Mouse (Mus musculus): ENCODE data around the gene Nup133. TPM values are rescaled to one million over a fixed set of nuclear protein-coding genes. Genes with fewer than 3 reads are reported as not detected.

Nup133 gene
- total RNA-seq, 4 experiments from 2014 or later, result 23.0 to 24.4 (median 24.1) TPM

DNA sequence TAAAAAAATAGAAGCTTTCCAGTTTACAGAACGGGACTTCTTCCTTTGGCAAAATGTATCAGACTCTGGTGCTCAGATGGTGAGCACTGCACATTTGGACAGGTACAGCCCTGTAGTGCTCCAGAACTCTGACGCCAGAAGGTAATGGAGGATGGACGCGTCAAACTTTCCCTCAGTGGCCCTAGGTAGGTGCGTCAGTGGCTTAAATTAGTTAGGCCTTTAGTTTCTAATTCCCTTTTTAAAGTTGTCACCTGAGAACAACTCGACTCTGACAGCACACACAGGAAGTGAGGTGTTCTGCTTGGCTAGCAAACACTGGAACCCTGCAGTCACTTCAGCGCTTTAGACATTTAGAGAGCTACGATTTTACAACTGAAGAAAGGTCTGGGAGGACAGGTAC lies 4.6 kb upstream of the Nup133 start:
- DNase-seq (ENCODE audit: low spot score in 2 of 2), result no peak

DNA sequence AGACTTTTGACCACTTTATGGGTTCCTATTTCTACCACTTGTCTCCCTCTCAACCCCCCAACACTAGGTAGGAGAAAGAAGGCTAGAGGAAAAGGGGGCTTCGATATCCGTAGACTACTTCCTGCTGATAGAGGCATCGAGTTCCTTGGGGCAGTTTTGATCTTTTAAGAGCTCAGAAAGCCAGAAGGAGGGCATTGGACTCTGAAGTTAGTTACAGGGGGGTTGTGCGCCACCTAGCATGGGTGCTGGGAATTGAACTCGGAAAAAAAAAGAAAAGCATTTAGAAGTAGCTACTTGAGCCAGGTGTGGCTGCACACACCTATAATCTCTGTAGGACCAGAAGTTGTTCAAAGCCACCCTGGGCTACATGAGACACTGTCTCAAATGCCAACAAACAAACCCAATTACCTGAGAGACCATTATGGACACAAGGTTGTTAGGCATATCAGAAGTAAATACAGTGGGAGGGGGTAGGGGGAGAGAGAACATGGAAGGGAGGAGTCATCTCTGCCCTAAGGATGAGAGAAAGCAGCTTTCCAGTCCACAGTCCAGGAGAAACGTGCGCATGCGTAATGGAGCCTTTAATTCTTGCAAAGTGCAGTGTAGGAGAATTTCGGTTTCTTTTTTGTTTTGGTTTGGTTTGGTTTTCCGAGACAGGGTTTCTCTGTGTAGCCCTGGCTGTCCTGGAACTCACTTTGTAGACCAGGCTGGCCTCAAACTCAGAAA lies 1.2 kb upstream of the Nup133 start:
- peak in 1 of 2 experiments; percentile 37 for DNase-seq (ENCODE audit: low spot score in 2 of 2)

DNA sequence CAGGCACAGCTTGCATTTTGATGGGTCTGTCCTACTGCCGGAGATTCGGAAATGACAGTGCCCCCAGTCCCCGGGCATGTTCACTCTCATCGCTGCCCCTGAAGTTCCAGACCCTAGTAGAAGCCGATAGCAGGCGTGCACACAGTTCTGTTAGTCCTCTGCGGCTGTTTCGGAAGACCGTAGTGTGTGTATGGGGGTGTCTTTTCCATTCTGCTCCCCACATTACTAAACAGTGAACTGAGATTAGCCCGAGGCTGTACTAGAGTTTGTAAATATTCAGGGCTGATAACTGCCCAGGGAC lies 571 bp upstream of the Nup133 start:
- no peak for DNase-seq (ENCODE audit: low spot score in 2 of 2)

DNA sequence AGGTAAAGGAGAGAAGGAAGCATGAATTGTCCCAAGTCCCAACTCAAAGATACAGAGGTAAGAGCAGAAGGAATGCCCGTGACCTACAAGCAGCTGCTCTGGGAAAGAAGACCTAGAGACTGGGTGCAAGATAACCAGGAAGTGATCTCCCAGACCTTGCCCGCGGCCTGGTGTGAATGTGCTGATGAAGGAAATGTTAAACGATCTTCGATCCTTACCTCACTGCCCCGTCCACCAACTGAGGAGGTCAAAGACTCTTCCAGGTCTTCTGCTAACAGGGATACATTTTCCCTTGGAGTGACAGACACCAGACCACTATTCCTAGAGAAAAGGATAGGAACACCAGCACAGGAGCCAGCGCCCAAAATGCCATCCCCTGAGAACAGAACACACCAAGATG lies 20.0 kb downstream of the Nup133 start:
- DNase-seq (ENCODE audit: low spot score in 2 of 2), result no peak

DNA sequence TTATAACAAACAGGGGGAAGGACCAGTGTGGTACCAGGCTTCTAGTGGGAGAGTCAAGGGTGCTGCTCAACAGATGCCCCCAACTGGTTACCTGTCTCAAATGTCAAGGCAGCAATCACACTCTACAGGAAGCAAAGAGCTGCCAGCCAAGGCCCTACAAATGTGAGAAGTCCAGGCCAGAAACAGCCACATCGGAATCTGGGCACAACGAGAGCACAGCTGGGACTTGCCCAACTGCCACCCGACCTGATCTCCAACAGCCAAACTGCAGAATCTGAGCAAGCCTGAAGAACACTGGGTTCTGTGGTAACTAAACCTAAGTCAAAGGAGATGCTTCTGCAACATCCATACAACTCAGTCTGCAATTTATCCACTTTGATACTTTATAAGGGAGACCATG lies 23.4 kb downstream of the Nup133 start:
- DNase-seq (ENCODE audit: low spot score in 2 of 2), result no peak

DNA sequence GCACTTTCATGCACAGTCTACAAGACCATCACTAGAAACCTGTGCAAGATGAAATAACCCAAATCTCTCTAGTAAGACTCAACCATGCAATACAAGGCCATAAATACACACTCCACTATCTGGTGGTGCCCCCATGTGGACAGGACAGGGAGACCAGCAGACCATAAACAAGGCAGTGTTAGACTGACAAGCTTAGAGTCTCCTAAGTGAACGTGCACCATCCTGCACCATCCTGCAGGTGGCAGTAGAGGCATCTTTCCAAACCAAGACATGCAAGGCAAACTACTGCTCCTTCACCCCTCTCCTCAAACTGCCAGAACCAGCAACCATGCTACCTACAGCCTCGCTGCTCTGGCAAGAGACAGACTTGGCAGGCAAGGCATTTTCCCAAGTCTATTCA lies 24.3 kb downstream of the Nup133 start:
- DNase-seq (ENCODE audit: low spot score in 2 of 2), result peak; percentile 82 to 84

DNA sequence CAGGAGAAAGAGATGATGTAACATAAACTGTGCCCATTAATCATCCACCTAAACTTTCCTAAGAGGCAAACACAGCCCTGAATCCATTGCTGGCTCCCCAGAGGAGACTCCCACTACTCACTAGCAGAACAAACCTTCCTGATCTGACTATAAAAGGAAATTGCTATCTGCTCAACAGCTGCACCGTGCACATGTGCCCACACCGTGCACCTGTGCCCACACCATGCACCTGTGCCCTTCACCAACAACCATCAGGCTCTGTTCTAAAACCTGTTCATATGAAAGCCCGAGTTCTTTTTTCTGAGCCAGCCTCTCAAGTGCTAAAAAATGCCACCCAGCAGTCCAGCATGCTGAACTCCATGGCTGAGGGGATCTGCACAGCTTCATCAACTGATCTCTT lies 34.4 kb downstream of the Nup133 start:
- no peak for DNase-seq (ENCODE audit: low spot score in 2 of 2)

DNA sequence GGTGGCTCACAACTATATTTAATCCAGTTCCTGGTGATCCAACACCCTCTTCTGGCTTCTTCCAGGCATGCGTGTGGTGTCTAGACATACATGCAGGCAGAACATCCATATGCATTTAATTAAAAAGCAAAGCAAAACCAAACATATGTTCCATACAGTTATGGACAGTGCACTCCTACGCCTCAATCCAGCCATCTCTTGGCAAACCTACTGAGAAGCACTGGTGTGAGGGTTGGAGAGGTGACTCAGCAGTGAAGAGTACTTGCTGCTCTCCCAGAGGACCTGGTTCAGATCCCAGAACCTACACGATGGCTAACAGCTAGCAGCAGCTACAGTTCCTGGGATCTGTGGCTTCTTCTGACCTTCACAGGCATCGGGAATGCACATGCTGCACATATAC lies 36.8 kb downstream of the Nup133 start:
- no peak for DNase-seq (ENCODE audit: low spot score in 2 of 2)

DNA sequence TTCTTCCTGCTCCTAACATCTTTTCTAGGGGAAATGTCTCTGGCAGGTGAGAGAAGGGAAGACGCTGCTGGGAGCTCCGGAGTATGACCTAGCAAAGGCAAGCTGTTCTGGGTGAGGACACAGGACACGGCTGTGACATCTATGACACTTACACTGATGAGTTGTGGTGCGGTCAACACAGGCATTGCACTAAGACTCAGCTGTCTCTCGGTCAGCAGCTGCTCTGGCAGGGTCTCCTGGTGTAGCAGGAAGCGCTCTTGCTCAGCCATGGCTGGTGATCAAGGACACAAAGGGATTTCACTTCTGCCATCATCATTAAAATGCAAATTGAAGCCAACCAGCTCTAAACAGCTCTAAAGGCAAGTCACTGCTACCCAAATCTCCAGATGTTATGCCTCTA lies 41.5 kb downstream of the Nup133 start:
- no peak for DNase-seq (ENCODE audit: low spot score in 2 of 2)

DNA sequence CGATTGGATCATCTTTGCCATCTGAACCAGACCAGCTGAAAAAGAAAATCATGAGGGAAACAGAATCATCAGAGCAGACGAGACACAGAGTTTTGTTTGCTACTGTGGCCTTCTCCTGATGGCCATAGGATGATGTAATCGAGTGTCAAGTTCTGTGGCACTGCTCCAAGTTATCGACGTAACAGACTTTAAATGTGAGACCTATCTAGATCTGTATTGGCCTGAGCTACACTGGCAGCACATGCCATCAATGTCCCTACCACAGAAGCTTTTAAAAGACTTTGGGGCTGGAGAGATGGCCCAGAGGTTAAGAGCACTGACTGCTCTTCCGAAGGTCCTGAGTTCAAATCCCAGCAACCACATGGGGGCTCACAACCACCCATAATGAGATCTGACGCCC lies 46.4 kb downstream of the Nup133 start:
- DNase-seq (ENCODE audit: low spot score in 2 of 2), result no peak

DNA sequence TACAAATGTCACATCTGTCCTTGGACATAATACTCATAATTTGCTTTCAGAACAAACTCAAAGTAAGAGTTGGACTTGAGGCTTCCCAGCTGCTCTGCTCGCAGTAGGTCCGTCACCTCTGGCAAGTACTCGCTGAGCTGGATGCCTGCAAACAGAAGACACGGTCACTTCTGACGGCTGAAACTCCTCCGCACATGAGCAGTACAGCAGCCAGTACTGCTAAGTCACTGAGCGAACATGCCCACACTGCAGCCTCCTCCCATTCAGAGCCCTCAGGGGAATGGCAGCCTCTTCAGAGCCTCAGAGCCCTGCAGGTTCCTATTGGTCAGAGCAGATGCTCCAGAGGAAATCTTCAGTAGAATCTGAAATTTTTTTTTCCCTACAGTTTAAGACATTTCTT lies 49.7 kb downstream of the Nup133 start:
- no peak for DNase-seq (ENCODE audit: low spot score in 2 of 2)

DNA sequence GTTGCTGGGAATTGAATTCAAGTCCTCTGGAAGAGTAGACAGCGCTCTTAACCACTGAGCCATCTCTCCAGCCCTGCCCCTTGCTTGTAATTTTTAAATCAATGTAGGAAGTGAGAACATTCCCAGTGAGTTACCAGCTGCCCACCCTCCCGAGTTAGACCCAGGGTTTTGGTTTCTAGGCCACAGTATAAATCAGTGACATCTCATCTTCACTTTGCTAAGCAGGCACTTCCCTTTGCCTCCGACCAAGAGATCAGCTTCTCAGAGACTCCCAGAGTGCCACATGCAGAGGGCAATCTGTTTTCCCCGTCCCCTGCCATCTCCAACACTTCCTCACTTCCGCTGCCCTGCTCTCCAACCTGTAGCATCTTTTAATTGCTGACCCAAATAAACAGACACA lies 50.5 kb downstream of the Nup133 start:
- DNase-seq (ENCODE audit: low spot score in 2 of 2), result no peak

DNA sequence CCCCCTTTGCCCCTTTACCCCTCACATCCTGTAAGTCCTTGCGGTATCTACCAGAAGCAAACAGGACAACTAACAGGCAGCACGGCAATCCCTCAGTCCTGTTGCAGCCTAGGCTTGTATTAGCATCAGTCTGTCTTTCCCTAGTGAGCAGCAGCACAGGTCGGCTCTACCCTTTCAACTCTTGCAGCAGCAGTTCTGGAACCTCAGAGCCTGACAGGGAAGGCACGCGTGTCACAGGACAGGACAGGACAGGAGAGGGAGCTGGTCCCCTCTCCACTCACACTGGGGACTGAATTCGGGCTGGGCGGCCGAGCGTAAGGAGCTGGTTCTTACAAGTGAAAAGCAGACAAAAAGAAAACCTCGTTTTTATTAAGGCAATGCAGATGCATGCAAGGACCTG lies 52.3 kb downstream of the Nup133 start:
- no peak for DNase-seq (ENCODE audit: low spot score in 2 of 2)

DNA sequence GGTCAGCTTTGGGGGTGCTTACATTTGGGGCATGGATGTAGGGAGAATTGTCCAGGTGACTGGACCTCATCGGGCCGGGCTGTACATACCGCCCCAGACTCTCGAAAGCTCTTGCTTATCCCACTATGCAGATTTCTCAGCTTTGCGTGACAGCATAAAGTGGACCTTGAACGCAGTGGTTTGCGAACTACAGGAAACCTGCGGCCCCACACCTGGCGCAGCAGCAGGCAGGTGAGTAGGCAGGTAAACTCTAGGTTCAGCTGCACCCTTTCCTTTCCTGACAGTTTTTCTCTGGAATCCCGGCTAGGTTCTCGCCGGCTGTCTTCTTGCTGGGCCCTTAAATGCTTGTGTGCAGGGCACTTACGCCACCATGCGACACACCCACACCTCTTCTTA lies 52.7 kb downstream of the Nup133 start:
- DNase-seq (ENCODE audit: low spot score in 2 of 2), result no peak

DNA sequence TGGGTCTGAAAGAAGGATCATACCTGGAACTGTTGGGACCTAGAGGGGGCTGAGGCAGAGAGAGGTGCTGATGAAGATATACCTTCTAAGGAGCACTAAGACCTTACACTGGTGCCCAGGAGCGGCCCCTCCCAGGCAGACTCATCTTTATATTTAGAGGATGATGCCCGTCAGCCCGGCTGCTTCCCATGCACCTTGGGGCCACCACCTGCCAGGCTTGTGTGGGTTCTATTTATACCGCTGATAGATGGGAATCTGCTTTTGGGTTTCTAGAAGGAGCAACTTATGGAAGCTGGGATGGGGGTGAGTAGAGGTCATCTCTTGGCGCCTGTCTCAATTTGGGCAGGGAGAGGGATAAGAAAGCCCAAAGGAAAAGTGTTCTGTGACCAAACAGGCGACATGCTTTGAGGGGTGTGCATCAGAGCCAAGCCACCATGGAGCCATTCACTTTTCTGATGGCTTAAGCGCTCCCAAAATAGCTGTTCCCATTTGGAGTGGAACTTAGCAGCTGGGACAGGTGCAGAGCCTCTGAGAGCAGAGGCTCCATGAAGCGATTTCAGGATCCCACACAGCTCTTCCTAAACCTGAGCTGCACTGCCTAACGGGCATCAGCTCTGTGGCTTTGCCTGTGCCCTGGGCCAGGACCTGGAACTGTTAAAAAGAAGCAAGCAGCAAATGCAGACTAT lies 53.2 kb downstream of the Nup133 start:
- DNase-seq (ENCODE audit: low spot score in 2 of 2), result no peak

DNA sequence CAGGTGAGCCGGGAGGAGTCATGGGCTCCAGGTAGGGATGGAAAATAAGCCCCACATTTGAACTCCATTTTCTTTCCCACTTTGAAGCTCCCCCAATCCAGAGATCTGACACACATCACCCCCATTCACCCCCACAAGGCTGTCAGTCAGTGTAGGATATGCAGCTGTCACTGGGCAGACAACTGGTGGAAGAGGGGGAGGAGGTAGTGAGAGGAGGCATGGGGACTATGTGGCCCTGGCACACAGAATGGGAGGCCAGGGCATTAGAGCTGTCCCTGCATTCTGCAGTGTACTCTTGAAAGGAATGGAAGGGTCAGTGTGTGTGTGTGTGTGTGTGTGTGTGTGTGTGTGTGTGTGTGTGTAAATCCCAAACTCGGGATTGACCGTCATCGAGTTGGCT lies 53.8 kb downstream of the Nup133 start:
- DNase-seq (ENCODE audit: low spot score in 2 of 2), result no peak

DNA sequence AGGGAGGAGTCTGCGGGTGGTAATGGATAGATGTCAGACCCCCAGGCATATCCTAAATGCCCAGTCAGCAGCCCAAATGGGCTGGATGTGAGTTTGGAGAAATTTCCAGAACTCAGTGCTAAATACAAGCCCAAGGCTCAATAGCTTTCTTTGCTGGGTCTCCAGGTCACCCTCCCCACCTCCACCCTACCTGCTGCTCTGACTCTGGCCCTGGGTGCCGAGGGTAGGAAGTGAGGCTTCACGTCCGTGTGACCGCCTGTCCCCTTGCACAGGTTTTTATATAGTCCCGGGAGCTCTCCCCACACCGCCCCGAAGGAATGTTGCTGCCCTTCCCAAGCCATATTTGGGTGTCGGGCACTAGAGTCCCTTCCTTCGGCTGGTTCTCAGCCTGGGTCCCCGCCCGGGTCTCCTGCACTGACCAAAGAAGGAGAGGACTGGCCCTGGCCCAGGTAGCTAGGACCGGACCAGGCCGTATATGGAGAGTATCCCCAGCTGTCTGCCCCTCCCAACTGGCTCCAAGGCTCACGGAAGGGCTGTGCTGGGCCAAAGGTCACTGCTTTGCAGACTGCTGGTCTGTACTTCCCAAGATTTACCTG lies 54.5 kb downstream of the Nup133 start, which contains the start of gene Acta1:
TSS of gene Acta1 (minus strand) at position 250 of the 596 bp plus-strand sequence.
- no peak for DNase-seq (ENCODE audit: low spot score in 2 of 2)

DNA sequence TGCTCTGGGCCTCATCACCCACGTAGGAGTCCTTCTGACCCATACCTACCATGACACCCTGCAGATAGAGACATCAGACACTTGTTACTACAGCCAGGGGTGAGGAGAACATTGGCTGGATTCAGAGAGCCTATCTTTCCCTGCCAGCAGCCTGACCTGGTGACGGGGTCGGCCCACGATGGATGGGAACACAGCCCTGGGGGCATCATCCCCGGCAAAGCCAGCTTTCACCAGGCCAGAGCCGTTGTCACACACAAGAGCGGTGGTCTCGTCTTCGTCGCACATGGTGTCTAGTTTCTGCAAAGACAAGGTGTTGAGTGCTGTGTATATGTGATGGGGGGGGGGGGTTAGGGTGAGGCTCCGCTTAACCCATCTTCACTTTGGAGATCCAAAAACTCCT lies 55.7 kb downstream of the Nup133 start:
- DNase-seq (ENCODE audit: low spot score in 2 of 2), result no peak

DNA sequence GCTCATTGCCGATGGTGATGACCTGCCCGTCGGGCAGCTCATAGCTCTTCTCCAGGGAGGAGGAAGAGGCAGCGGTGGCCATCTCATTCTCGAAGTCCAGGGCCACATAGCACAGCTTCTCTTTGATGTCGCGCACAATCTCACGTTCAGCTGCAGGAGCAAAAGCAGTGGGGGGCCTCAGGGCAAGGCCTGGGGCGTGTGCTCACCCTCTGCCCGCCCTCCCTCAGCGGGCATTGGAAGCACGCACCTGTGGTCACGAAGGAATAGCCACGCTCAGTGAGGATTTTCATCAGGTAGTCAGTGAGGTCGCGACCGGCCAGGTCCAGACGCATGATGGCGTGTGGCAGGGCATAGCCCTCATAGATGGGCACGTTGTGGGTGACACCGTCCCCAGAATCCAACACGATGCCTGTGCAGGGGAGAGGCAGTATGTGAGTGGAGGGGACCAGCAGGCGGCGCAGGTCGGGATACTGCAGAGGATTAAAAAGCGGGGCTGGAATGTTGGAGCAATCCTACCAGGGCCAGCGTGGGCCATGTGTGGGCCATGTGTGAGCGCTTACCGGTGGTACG lies 56.4 kb downstream of the Nup133 start:
- no peak for DNase-seq (ENCODE audit: low spot score in 2 of 2)

DNA sequence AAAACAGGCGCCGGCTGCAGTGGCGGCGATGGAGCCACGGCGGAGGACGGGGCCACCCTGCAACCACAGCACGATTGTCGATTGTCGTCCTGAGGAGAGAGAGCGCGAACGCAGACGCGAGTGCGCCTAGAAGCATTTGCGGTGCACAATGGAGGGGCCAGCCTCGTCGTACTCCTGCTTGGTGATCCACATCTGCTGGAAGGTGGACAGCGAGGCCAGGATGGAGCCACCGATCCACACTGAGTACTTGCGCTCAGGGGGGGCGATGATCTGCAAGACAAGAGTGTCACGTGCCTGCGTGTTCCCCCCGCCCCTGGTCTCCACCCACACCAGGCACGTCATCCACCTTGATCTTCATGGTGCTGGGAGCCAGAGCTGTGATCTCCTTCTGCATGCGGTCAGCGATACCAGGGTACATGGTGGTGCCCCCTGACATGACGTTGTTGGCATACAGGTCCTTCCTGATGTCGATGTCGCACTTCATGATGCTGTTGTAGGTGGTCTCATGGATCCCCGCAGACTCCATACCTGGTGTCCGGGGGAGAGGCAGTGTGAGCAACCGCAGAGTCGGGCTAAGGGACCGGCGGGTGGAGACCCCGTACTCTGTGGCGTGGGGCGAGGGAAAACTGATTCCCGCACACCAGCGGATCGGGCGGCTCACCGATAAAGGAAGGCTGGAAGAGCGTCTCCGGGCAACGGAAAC lies 57.0 kb downstream of the Nup133 start:
- DNase-seq (ENCODE audit: low spot score in 2 of 2), result peak; percentile 80 to 82

DNA sequence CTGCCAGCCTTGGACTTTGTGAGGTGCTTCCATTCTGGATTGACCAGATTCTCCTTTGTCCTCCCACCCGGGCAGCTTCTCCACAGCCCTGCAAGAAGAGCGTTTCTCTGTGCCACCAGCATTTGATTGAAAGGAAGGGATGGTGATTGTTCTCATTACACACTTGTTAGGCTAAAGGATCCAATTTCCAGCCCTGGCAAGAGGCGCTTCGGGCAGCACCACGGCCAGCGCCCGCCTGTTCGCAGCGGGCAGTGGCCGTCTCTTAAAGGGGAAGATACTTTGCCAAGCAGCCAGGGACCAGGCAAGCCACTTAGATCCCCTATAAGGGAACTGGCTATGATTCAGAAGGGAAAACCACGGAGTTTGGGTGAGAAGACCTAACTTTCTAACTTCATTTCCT lies 57.8 kb downstream of the Nup133 start:
- DNase-seq (ENCODE audit: low spot score in 2 of 2), result no peak

DNA sequence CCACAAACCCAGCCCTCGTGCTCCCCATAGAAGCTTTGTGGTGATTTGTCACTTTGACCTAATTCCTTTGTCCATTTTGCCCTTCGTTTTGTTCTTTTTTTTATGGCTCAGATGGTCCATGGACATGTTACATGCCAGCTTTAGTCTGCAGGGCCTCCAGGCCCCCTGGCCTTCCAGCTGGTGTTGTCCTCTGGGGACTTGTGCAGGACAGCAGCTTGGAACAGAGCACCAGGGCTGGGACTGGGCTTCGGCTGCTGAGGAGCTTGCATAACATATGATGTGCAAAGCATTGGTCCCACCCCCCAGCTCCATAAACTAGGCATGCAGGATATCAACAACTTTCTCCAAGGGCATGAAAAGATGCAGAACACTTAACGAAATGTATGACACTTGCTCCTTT lies 59.3 kb downstream of the Nup133 start:
- DNase-seq (ENCODE audit: low spot score in 2 of 2), result no peak

Data from layer of hippocampus, adult 8-10 months (tissue).